12 mouse cellular contexts compared by ENCODE assay signal in the genomic region with DNA sequence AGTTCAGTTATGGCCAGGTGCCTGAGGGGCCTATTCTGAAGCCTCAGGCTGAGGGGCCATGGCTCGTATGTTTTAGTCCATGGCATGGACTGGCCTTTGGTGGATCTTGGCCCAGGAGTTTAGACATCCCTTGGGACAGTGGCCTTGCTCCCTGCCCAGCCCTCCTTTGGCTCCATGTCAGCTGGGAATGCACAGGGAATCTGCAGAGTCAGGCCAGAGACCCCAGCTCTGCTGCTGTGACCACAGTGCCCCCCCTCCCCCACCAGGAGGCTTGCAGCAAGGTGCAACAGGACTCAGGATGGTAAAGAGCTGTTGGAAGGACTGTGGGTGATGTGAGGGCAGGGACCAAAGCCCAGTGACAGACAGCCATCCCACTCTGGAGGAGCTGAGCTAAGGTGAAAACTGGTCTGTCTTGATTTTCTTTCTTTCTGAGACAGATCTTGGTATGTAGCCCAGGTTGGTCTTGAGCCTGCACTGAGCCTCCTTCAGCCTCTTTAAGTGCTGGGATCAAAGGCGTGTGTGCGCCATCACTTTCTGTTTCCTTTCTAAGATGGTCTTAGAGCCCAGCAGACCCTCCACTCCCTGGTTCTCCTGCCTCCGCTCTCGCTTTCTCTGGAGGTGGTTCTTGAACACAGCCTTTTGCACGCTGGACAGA. TPM values are rescaled to one million over a fixed set of nuclear protein-coding genes. Genes with fewer than 3 reads are reported as not detected.
DNase-seq lines count a peak whose midpoint lies in the region; ATAC-seq lines count a peak whose summit lies in the region.
"Had no signal": no experiment of that assay in that cellular context is flagged by ENCODE, and none has a peak within 500 bp of the region (broad histone marks: within the 10 kb centered on the region; RNA-seq: fewer than 3 reads in every experiment).

No protein-coding gene starts in this region.

- no peak overlapping the region for H3K4me2 ChIP-seq in embryonic facial prominence, embryonic 14.5 days (ENCODE audit: low read depth, low read length)
- H3K4me2 ChIP-seq in hindbrain, embryonic 13.5 days, result no peak overlapping the region
- H3K4me2 ChIP-seq: hindbrain, embryonic 15.5 days; midbrain, embryonic 11.5 days had no signal

- H3K27ac ChIP-seq in embryonic facial prominence, embryonic 14.5 days (replicated peaks; ENCODE audit: low read depth, low read length), result 0 out of 2 replicates have a peak overlapping the region, but pooled peaks have one; percentile 8
- no peak overlapping the region for H3K27ac ChIP-seq in hindbrain, embryonic 13.5 days
- H3K27ac ChIP-seq: forebrain, embryonic 10.5 days; hindbrain, embryonic 15.5 days had no signal

- peaks cover 87% of the 10 kb centered on the region for H3K4me1 ChIP-seq in erythroblast, embryonic 14.5 days (ENCODE audit: control insufficient read depth)
- H3K4me1 ChIP-seq in embryonic facial prominence, embryonic 14.5 days (ENCODE audit: control insufficient read depth, insufficient read depth, low read length), result peaks cover 22% of the 10 kb centered on the region
- peaks cover 64% of the 10 kb centered on the region for H3K4me1 ChIP-seq in hindbrain, embryonic 13.5 days (replicated peaks)

- H3K9me3 ChIP-seq in erythroblast, embryonic 14.5 days (ENCODE audit: control insufficient read depth, low read length), result peaks cover 4% of the 10 kb centered on the region
- no peaks in the 10 kb centered on the region for H3K9me3 ChIP-seq in embryonic facial prominence, embryonic 14.5 days (ENCODE audit: control insufficient read depth, low read length)
- H3K9me3 ChIP-seq in hindbrain, embryonic 13.5 days, result no peaks in the 10 kb centered on the region
- H3K9me3 ChIP-seq: forebrain, embryonic 10.5 days; hindbrain, embryonic 15.5 days had no signal

- H3K36me3 ChIP-seq in erythroblast, embryonic 14.5 days (ENCODE audit: control insufficient read depth), result peaks cover 100% of the 10 kb centered on the region
- peaks cover 25% of the 10 kb centered on the region; the same call in 1 of the 2 replicates for H3K36me3 ChIP-seq in embryonic facial prominence, embryonic 14.5 days (ENCODE audit: control insufficient read depth, insufficient read depth, low read length)
- peaks cover 37% of the 10 kb centered on the region for H3K36me3 ChIP-seq in hindbrain, embryonic 13.5 days

- H3K9ac ChIP-seq in embryonic facial prominence, embryonic 14.5 days (ENCODE audit: low read depth, low read length), result no peak overlapping the region
- no peak overlapping the region for H3K9ac ChIP-seq in hindbrain, embryonic 13.5 days
- H3K9ac ChIP-seq: hindbrain, embryonic 15.5 days had no signal

- intact Hi-C loops in left cerebral cortex, postnatal 4 days (cut with DNase I), result no loop called here

- WGBS in embryonic facial prominence, embryonic 14.5 days, result 79% methylated on average over 6 of the region's 6 CpGs
- 91% methylated on average over 6 of the region's 6 CpGs for WGBS in hindbrain, embryonic 13.5 days

- H3K4me3 ChIP-seq in erythroblast, embryonic 14.5 days (replicated peaks), result peak overlapping the region; percentile 68
- no peak overlapping the region for H3K4me3 ChIP-seq in embryonic facial prominence, embryonic 14.5 days (ENCODE audit: low read depth, low read length)
- no peak overlapping the region for H3K4me3 ChIP-seq in hindbrain, embryonic 13.5 days
- H3K4me3 ChIP-seq: forebrain, embryonic 10.5 days; hindbrain, embryonic 15.5 days had no signal

- peak; percentile 19 for DNase-seq in left cerebral cortex, postnatal 4 days
- no peak for DNase-seq in left cerebral cortex, adult 18-20 months (ENCODE audit: low spot score in 2 of 2)
- peak; percentile 37 for DNase-seq in embryonic facial prominence, embryonic 14.5 days (ENCODE audit: low spot score)
- DNase-seq in naive thymus-derived CD4-positive, alpha-beta T cell, adult 2 months (ENCODE audit: low read depth), result peak; percentile 48
- DNase-seq in testis, postnatal 10 days (ENCODE audit: low spot score), result no peak
- DNase-seq: cerebellum, adult 8-10 months had no signal

- no peaks in the 10 kb centered on the region; the same call in 1 of the 2 replicates for H3K27me3 ChIP-seq in erythroblast, embryonic 14.5 days (ENCODE audit: control insufficient read depth)
- no peaks in the 10 kb centered on the region for H3K27me3 ChIP-seq in embryonic facial prominence, embryonic 14.5 days (replicated peaks; ENCODE audit: control insufficient read depth, insufficient read depth, low read length)
- H3K27me3 ChIP-seq in hindbrain, embryonic 13.5 days, result no peaks in the 10 kb centered on the region
- H3K27me3 ChIP-seq: hindbrain, embryonic 15.5 days had no signal

- no peak for ATAC-seq in erythroblast, adult 5-6 weeks (replicated peaks; ENCODE audit: low FRiP score, poor library complexity, severe bottlenecking)
- no peak for ATAC-seq in embryonic facial prominence, embryonic 14.5 days (ENCODE audit: low read depth)
- no peak for ATAC-seq in hindbrain, embryonic 13.5 days (ENCODE audit: low FRiP score)

RNA-seq across cellular contexts. Expression of gene Rbm38, which starts 7.0 kb away (rescaled TPM):
- polyA plus RNA-seq in erythroblast, embryonic 14.5 days (2012), result 548 and 594 TPM in 2 replicates
- 1,075 and 1,106 TPM in 2 replicates for total RNA-seq in erythroblast, adult 5-6 weeks (2015; ENCODE audit: low replicate concordance)
- 502 and 855 TPM in 2 replicates for total RNA-seq in erythroblast, adult 5-6 weeks (2017; ENCODE audit: low replicate concordance)
- 1 to 10 TPM; 7.5 to 8.1 TPM for total RNA-seq in left cerebral cortex, postnatal 4 days (2021)
- total RNA-seq in left cerebral cortex, adult 18-20 months (2021), result 1 to 10 TPM; 3.4 to 3.9 TPM
- polyA plus RNA-seq in embryonic facial prominence, embryonic 14.5 days (2014; fragmentation: Nextera tagmentation; extraction: Ambion mirVana), result 40.4 and 48.1 TPM in 2 replicates
- polyA plus RNA-seq in hindbrain, embryonic 13.5 days (2015; fragmentation: Nextera tagmentation; extraction: Ambion mirVana), result 20.6 and 22.1 TPM in 2 replicates

RNA-seq across cellular contexts. Expression of gene Rae1, which starts 27.4 kb away (rescaled TPM):
- polyA plus RNA-seq in erythroblast, embryonic 14.5 days (2012), result 3.4 and 3.7 TPM in 2 replicates
- 46.4 and 52.5 TPM in 2 replicates for total RNA-seq in erythroblast, adult 5-6 weeks (2015; ENCODE audit: low replicate concordance)
- 59.4 and 91.0 TPM in 2 replicates for total RNA-seq in erythroblast, adult 5-6 weeks (2017; ENCODE audit: low replicate concordance)
- 10 to 100 TPM; 85.7 to 98.0 TPM for total RNA-seq in left cerebral cortex, postnatal 4 days (2021)
- total RNA-seq in left cerebral cortex, adult 18-20 months (2021), result 10 to 100 TPM; 55.2 to 61.0 TPM
- 110 and 120 TPM in 2 replicates for polyA plus RNA-seq in embryonic facial prominence, embryonic 14.5 days (2014; fragmentation: Nextera tagmentation; extraction: Ambion mirVana)
- polyA plus RNA-seq in hindbrain, embryonic 13.5 days (2015; fragmentation: Nextera tagmentation; extraction: Ambion mirVana), result 118 and 120 TPM in 2 replicates

RNA-seq across cellular contexts. Expression of gene Spo11, which starts 49.8 kb away (rescaled TPM):
- 0.02 TPM in 1 of 2 replicates, not detected in the other for polyA plus RNA-seq in erythroblast, embryonic 14.5 days (2012)
- not detected in 2 replicates for total RNA-seq in erythroblast, adult 5-6 weeks (2015; ENCODE audit: low replicate concordance)
- total RNA-seq in erythroblast, adult 5-6 weeks (2017; ENCODE audit: low replicate concordance), result not detected in 2 replicates
- under 1 TPM; 0.44 to 0.74 TPM for total RNA-seq in left cerebral cortex, postnatal 4 days (2021)
- total RNA-seq in left cerebral cortex, adult 18-20 months (2021), result under 1 TPM; 0.23 to 0.28 TPM
- 1.8 and 3.1 TPM in 2 replicates for polyA plus RNA-seq in embryonic facial prominence, embryonic 14.5 days (2014; fragmentation: Nextera tagmentation; extraction: Ambion mirVana)
- 0.79 and 0.87 TPM in 2 replicates for polyA plus RNA-seq in hindbrain, embryonic 13.5 days (2015; fragmentation: Nextera tagmentation; extraction: Ambion mirVana)

Comparison
In these comparisons a context has a peak if more than half of its experiments do, and no peak if none do; other contexts are left out.
1. DNase-seq: peak in left cerebral cortex, postnatal 4 days (single experiment), embryonic facial prominence, embryonic 14.5 days (single experiment) and naive thymus-derived CD4-positive, alpha-beta T cell, adult 2 months (single experiment); none in left cerebral cortex, adult 18-20 months (0 of 2) and testis, postnatal 10 days (single experiment).
2. RNA of gene Rbm38, which starts 7.0 kb away (total RNA-seq): 502 to 1,106 TPM in erythroblast, adult 5-6 weeks; 7.5 to 8.1 TPM in left cerebral cortex, postnatal 4 days and 3.4 to 3.9 TPM in left cerebral cortex, adult 18-20 months; every median in the first group is over 10 times any median in the second.